Mouse (Mus musculus) right cerebral cortex, postnatal 14 days (tissue): ENCODE data around the gene Tmem26.

Source experiments
- DNase-seq: peaks from one replicate; pipeline ENCODE4 v3.0.0; 2022

The Tmem26 gene

GRCm38 (mm10) chr10:68759238-68759637 is 35.8 kb downstream of the Tmem26 start:
- DNase-seq = peak; percentile 14

GRCm38 (mm10) chr10:68759789-68760188 is 36.3 kb downstream of the Tmem26 start:
- no peak for DNase-seq

- DNase-seq = no peak
Observed at GRCm38 (mm10) chr10:68781067-68781868, 57.8 kb downstream of the Tmem26 start.

GRCm38 (mm10) chr10:68782724-68783123 is 59.3 kb downstream of the Tmem26 start:
- no peak for DNase-seq

GRCm38 (mm10) chr10:68783856-68784255 is 60.4 kb downstream of the Tmem26 start:
- DNase-seq = no peak

GRCm38 (mm10) chr10:68784463-68784862 is 61.0 kb downstream of the Tmem26 start:
- no peak for DNase-seq

- DNase-seq = no peak
Observed at GRCm38 (mm10) chr10:68795466-68795865, 72.0 kb downstream of the Tmem26 start.

GRCm38 (mm10) chr10:68799883-68800282 is 76.4 kb downstream of the Tmem26 start:
- no peak for DNase-seq

GRCm38 (mm10) chr10:68800339-68800738 is 76.9 kb downstream of the Tmem26 start:
- no peak for DNase-seq

GRCm38 (mm10) chr10:68806328-68806727 is 82.9 kb downstream of the Tmem26 start:
- DNase-seq = no peak

- DNase-seq = no peak
Observed at GRCm38 (mm10) chr10:68810958-68811357, 87.5 kb downstream of the Tmem26 start.

GRCm38 (mm10) chr10:68812699-68813098 is 89.3 kb downstream of the Tmem26 start:
- DNase-seq = no peak

GRCm38 (mm10) chr10:68817281-68817680 is 93.8 kb downstream of the Tmem26 start:
- DNase-seq = no peak

GRCm38 (mm10) chr10:68818065-68818759 is 94.8 kb downstream of the Tmem26 start:
- no peak for DNase-seq

GRCm38 (mm10) chr10:68824519-68824918 is 101.1 kb downstream of the Tmem26 start:
- DNase-seq = no peak
